Mouse (Mus musculus): ENCODE data around the gene Iqck. TPM values are rescaled to one million over a fixed set of nuclear protein-coding genes. Genes with fewer than 3 reads are reported as not detected.

Gene Iqck
- total RNA-seq, 2 experiments from 2014 or later = 4.0 to 4.5 TPM

- DNase-seq (ENCODE audit: extremely low spot score in 1 of 2, low spot score in 1 of 2) = no peak
Observed at GRCm38 (mm10) chr7:118908961-118909515, 53.5 kb downstream of the Iqck start.

GRCm38 (mm10) chr7:118910464-118910863 is 54.9 kb downstream of the Iqck start:
- DNase-seq (ENCODE audit: extremely low spot score in 1 of 2, low spot score in 1 of 2) = no peak

GRCm38 (mm10) chr7:118911170-118911569 is 55.6 kb downstream of the Iqck start:
- DNase-seq (ENCODE audit: extremely low spot score in 1 of 2, low spot score in 1 of 2) = no peak

DNA sequence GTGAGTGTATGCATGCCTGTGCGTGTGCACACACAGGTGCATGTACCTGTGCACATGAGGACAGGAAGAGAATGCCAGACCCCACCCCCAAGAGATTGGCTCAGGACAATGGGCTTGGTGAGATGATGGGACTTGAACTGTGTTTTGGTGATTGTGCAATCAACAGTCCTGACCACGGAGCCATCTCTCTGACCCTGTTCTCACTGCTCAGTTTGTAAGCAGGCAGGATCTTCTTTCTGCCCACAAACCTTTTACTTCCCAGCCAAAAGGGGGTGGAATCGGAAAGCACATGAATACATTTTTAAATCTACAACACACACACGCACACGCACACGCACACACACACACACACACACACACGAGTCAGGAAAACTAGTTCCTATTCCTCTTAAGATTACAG is 56.0 kb downstream of the Iqck start:
- DNase-seq (ENCODE audit: extremely low spot score in 1 of 2, low spot score in 1 of 2) = no peak

- no peak for DNase-seq (ENCODE audit: extremely low spot score in 1 of 2, low spot score in 1 of 2)
Observed at GRCm38 (mm10) chr7:118912049-118912490, 56.5 kb downstream of the Iqck start.

DNA sequence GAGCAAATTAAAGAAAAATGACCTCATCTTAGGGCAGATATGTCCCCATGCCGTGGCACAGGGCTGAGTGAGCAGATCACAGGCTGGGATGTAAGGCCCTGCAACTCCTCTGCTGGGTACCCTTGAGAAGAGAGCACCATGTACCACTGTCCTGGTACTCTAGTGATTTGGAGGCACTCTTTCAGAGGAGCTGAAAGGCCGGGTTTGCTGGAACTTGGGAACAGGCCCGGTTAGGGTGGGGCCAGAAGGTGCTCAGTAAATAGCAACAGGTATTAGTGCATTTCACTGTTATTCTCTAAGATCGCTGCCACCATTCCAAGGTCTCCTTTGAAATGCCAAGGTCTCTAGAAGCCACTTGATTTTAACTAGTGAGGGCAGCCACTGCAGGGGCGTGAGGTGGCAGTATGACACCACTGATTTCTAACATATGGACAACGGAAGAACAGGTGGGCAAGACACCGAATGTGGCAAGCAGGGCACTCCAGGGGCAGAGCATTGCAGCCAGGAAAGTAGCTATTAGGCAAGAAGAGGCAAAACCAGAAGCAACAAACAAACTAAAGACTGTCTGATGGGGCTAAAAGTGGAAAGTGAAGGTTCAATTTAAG is 59.1 kb downstream of the Iqck start:
- no peak for DNase-seq (ENCODE audit: extremely low spot score in 1 of 2, low spot score in 1 of 2)

DNA sequence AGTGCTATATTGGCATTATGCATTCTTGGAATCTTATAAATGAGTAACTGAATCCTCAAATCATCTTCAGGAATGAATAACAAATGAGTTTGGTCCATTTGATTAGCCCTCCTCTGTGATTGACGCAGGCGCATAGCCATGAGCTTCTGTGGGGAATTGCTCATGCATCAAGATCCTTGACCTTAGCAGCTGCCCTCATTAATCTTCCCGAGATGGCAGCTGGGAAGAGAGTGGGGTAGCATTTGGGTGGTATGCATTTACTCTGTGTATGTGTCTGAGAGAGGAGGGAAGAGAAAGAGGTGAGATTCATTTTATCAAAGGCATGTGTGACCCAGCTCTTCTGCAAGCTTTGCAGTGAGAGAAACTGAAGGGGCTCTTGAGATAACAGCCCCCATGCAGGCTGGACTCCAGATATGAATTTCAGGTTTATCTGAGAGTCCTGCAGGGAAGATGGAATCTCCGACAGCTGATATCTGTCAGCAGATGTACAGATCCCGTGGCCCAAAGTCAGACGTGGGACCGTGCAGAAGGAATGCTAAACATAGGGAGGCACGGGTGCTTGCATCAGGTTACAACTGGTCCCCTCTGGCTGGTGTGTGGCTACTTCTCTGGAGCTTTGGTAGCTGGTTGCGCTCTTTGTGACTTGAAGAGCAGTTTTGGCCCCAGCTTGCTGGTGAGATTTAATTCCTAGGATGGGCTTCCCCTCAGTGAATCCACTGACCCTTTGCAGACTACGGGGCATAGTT is 63.9 kb downstream of the Iqck start:
- no peak for DNase-seq (ENCODE audit: extremely low spot score in 1 of 2, low spot score in 1 of 2)

DNA sequence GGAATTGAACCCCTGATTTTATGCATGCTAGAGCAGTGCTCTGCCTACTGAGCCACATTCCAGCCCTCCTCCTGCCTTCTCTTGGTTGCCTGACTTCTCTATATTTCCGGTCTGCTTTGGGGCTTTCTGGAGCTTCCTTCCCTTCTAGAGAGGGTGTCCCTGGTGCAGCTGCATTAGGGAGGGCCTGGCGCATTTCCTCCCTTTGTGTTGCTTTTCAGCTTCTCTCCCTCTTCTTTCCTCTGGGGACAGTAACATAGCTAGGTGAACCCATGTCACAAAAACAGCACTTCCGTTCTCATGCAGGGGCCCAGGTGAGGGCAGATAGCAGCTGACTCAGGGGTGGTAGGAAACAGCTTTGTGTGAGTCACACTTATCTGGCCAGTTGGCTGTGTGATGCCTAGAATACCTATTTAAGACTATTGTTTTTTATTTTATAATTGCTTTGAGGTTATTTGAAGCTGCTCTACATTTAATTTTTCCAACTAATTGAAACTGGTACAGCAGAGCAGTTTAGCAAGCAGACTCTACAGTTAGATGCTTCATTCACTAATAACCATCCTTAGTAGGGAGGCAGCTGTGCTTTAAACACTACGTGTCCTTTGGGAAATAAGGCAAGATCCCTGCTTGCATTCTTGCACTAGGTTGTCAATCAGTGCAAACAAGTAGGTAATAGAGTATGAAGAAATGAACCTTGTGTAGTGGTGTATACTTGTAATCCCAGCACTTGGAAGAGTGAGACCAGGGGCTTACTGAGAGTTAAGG is 67.1 kb downstream of the Iqck start:
- no peak for DNase-seq (ENCODE audit: extremely low spot score in 1 of 2, low spot score in 1 of 2)

GRCm38 (mm10) chr7:118925547-118925946 is 70.0 kb downstream of the Iqck start:
- no peak for DNase-seq (ENCODE audit: extremely low spot score in 1 of 2, low spot score in 1 of 2)

DNA sequence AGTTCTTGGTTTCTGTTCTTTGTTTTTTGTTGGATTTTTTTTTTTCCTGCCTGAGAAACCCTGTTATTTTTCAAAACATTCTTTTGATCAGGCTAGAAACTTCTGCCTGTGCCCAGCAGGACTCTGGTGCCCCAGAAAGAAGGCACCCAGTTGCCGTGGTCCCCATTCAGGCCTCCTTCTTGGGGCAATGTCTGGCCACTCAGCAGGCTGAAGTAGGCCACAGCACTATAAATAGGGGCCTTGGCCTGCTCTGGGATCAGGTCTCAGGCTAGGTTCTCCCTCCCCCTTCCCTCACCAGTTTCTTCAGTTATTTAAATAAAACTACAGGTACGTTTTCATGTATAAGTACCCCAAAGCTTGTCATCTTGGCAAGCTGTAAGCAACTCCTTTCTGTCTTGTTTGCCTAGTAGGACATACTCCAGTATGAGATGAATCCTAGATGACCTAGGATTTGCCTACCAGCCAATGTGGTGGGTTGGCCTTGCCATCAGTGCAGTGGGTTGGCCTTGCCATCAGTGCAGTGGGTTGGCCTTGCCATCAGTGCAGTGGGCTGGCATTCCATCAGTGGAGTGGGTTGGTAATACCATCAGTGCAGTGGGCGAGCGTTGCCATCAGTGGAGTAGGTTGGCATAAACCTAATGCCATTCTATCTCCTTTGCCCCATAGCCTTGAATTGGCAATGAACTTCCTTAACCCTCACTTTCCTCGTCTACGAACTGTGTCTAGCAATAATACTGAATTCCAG is 71.1 kb downstream of the Iqck start:
- no peak for DNase-seq (ENCODE audit: extremely low spot score in 1 of 2, low spot score in 1 of 2)

DNA sequence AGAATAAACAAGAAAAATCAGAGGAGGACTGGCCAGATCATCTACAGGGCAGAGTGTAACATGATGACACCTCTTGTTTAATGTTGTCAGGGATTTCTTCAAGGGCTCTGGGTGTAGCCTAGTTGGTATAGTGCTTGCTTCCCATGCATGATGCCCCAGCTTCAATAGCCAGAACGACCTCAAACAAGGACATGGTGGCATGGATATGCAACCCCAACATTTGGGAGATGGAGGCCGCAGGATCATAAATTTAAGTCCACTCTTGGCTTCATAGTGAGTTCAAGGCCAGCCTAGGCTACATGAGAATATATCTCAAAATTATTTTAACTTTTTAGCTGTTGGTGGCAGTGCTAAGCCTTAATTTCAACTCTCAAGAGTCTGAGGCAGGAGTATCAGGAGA is 71.7 kb downstream of the Iqck start:
- DNase-seq (ENCODE audit: extremely low spot score in 1 of 2, low spot score in 1 of 2) = no peak

- DNase-seq (ENCODE audit: extremely low spot score in 1 of 2, low spot score in 1 of 2) = no peak
Observed at GRCm38 (mm10) chr7:118928316-118928715, 72.8 kb downstream of the Iqck start.

- no peak for DNase-seq (ENCODE audit: extremely low spot score in 1 of 2, low spot score in 1 of 2)
Observed at GRCm38 (mm10) chr7:118928916-118929315, 73.4 kb downstream of the Iqck start.

DNA sequence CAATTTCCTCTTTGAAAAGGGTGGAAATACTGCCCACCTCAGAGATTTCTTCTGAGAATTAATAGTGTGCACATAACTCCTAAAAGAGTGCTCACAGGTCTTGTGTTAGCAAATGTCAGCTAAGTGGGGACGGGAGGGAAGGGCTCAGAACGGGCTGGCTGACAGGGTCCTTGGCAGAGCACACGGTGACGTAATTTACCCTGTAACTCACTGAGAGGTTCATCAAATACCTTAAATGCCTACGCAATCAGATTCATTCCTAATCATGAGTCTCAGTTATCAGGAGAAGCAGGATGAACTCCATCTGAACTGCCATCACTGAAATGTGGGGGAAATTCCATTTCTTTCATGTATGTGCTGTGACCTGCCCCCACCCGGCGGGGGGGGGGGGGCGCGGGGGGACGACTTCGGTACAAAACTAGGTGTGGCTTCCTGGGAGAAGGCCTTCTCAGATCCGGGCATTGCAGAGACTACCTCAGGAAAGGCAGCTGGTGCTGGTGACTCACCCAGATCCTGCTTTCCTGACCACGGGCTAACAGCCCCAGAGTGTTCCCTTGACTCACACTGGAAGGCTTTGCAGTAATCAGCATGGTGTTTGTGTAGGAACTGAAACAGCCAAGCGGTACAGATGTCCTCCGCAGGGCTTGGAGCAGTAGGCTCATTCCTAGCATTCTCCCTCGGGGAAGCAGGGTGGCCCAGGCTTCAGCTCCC is 74.2 kb downstream of the Iqck start:
- DNase-seq (ENCODE audit: extremely low spot score in 1 of 2, low spot score in 1 of 2) = no peak

DNA sequence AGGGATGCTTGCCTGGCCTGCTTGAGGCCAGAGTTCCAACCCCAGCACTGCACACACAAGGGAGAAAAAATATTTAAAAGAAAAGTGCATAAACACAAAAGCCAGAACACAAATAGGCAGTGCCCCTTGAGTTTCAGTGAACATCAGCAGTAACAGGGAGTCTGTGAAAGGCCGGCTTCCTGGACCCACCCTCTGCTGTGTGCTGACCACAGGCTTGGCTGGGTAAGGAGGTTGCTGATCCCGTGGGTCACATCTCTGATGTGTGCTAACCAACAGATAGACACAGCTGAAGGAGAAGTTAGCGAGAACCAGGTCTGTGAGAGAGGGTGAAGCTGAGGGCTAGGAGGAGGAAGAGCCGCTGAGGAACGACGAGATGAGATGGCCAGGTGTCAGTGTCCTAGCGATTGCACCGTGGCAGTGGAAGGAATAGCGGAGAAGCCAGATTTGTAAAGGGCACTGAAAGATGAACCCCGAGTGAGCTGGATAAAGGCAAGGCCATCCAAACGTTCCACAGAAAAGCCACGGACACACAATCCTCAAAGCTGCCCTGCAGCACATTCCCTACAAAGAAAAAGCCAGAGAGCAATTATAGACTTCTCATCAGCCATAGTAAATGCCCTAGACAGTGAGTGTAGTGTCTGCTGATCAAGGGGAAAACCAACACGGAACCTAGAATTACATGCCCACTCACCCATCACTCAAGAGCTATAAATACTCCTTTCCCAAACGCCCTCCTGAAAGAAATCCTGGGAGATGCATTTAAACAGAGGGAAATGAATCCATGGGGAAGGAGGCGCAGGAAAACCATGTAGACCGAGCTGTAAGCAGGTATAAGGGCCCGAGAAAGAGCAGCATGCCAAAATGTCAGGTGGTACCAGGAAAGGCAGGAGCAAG is 76.2 kb downstream of the Iqck start:
- DNase-seq (ENCODE audit: extremely low spot score in 1 of 2, low spot score in 1 of 2) = no peak

DNA sequence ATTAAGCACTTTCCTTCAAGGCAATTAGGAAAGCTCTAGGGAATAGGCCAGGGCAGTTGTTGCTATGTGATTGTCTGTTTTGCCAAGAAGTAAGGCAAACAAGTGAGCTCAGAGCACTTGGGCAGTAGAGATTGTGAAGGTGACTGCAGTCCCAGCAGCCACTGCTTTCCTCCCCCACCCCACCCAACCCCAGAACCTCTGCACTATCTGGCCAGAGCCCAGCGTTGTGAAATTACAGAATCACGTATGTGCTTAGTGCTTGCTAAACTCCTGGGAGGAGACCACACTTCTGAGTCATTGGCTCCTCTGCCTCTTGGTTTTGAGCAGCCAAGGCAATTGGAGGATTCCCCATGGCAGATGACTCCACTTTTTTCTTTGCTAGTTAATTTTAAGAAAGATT is 79.8 kb downstream of the Iqck start:
- no peak for DNase-seq (ENCODE audit: extremely low spot score in 1 of 2, low spot score in 1 of 2)

- no peak for DNase-seq (ENCODE audit: extremely low spot score in 1 of 2, low spot score in 1 of 2)
Observed at GRCm38 (mm10) chr7:118936844-118937243, 81.3 kb downstream of the Iqck start.

DNA sequence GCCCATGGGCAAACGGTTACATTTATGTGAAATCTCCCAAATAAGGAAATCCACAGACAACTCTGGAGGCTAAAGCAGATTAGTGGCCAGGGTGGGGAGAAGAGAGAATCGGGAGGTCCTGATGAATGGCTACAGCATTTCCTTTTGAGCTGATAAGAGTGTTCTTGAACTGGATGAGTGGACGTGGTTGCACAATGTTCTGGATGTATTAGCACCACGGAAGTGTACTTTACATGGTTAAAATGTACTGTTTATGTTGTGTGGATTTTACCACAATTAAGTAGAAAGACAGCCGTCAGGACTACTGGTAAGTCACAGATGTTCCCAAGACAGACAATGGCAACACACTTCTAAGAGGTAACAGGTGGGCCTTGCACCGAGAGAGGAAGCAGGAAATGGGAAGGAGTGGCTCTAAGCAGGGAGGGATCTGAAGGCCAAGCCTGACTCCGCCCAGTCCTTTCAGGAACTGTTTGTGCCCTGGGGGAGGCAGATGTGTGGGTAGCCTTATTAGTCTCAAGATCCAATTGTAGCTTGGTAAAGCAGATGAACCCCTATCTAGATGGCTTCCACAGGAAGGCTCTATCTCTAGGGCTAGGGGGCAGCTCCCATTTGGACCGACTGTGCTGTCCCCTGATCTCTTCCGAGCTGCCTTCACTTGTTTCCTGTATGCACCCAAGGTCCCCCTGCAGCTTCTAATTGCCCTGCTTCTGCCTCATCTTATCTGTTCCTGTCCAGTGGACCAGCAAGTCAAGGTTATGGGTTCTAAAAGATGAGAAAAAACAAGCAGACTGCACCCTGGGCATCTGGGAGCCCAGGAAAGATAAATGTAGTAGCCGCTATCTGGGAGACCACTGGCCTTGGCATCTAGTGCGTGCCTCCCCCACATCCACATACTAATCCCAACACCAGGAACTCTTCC is 82.2 kb downstream of the Iqck start:
- DNase-seq (ENCODE audit: extremely low spot score in 1 of 2, low spot score in 1 of 2) = no peak
